Mouse (Mus musculus): Measurements from ENCODE around the gene Tram1l1.
"Not testable (repeated sequence)": the region's sequence is repeated elsewhere in the genome, so short reads cannot be mapped to it uniquely, and the experiment has no call there.

The Tram1l1 gene

GRCm38 (mm10) chr3:124320821-124321576 is at the start of gene Tram1l1:
Gene Tram1l1 (plus strand): TSS chr3:124320855.
- DNase-seq, result peak; percentile 4

GRCm38 (mm10) chr3:124271229-124271628 is 49.4 kb upstream of the Tram1l1 start:
- no peak for DNase-seq

GRCm38 (mm10) chr3:124271668-124272067 is 49.0 kb upstream of the Tram1l1 start:
- no peak for DNase-seq

GRCm38 (mm10) chr3:124272465-124273089 is 48.1 kb upstream of the Tram1l1 start:
- DNase-seq, result no peak

GRCm38 (mm10) chr3:124274928-124275609 is 45.6 kb upstream of the Tram1l1 start:
- DNase-seq, result not testable (repeated sequence)

GRCm38 (mm10) chr3:124288936-124289335 is 31.7 kb upstream of the Tram1l1 start:
- not testable (repeated sequence) for DNase-seq

GRCm38 (mm10) chr3:124319254-124319653 is 1.4 kb upstream of the Tram1l1 start:
- DNase-seq, result no peak

GRCm38 (mm10) chr3:124320398-124320797 is 257 bp upstream of the Tram1l1 start:
- no peak for DNase-seq

- DNase-seq, result no peak
Observed at GRCm38 (mm10) chr3:124346445-124346844, 25.8 kb downstream of the Tram1l1 start.

- no peak for DNase-seq
Observed at GRCm38 (mm10) chr3:124357533-124357932, 36.9 kb downstream of the Tram1l1 start.

GRCm38 (mm10) chr3:124372031-124372430 is 51.4 kb downstream of the Tram1l1 start:
- DNase-seq, result no peak

Data from thymus, postnatal 14 days (tissue).